Mouse (Mus musculus) testis, adult 2 months (tissue): ENCODE measurements around the gene Nr6a1.

Experiments
- CTCF ChIP-seq: fragments of 200-500 bp; IDR thresholded peaks from 2 replicates; pipeline ENCODE4 v1.5.1; 2012; ENCODE audit warnings: low read depth, mild to moderate bottlenecking, inconsistent platforms, low read length, moderate library complexity; ENCODE audit not compliant: control insufficient read depth, insufficient read depth, insufficient replicate concordance
- POLR2A ChIP-seq: fragments of 200-500 bp; IDR thresholded peaks from 2 replicates; pipeline ENCODE4 v1.6.1; 2012; ENCODE audit warnings: low read depth, mild to moderate bottlenecking, inconsistent platforms, low read length, moderate library complexity; ENCODE audit not compliant: control insufficient read depth

GRCm38 (mm10) chr2:38823912-38824583 is 103.4 kb downstream of the Nr6a1 start:
- TF ChIP-seq CTCF = no peak
- no peak for TF ChIP-seq POLR2A
